Mouse (Mus musculus): ENCODE data around the gene Tmub1.

Tmub1 gene

DNA sequence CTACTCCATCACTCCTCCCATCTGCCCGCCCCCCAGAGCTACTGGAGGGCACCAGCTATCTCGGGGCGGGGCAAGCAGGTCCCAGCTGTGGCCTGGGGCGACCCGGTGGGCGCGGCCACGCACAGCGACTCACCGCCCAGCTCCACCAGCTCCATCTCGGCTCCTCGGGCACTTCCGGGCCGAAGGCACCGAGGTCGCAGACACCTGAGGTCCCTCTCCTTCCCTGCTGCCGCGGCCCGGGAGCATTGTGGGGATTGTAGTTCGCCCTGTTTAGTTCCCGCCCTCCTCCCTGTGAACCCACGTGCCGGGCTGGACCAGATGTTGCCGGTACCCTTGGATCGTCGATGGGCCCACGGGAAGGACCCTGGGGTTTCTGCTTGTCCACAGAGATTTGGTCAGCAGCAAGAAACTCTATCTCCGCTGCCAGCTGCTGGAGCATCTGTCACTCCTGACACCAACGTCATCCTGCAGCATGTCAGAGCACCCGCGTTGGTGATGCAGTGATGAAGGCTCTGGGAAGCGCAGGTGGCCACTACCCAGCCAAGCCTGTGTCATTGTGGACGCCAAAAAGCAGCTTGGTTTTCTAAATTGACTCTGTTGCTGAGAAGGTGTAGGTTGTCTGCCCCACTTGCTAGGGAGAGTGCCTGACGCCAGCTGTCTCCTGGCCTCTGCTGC lies at the start of gene Tmub1:
Gene Tmub1, minus strand, starts transcription at position 231 of the 675 bp plus-strand sequence.
- DNase-seq (ENCODE audit: low spot score): peak; percentile 85

DNA sequence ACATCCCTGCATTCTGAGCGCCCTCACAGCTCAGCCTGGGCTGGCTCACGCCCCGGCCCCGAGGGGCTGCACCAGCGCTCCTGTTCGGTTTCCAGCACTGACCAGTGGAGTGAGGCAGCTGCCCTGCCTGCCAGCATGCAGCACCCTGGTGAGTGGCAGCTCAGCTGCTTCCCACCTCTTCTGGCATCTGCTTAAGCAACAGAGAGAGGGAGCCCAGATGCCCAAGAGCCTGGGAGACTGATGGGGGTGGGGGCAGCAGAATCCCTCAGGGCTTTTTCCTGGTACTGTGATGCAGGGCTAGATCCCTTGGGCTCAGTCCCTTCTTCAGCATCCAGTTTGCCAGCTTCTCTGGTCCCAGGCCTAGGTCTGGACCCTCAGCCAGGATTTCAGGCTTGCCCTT lies 49.1 kb upstream of the Tmub1 start:
- DNase-seq (ENCODE audit: low spot score): no peak

DNA sequence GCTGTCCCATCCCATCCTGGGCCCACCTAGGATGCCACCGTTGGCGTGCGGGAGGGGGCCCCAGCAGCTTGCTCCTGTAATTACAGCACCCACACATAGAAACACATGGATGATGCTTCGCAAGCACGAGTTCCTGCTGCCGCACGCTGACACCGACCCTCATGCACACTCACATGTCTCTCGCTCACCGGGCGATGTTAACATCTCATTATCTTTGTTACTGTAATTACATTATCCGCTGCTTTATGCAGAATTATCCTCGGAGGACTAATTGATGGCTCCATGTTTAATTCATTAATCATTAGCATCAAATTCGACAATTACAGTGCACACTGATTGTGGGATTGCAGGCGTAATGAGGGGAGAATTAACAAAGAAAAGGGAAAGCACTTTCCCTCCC lies 47.4 kb upstream of the Tmub1 start:
- DNase-seq (ENCODE audit: low spot score): no peak

DNA sequence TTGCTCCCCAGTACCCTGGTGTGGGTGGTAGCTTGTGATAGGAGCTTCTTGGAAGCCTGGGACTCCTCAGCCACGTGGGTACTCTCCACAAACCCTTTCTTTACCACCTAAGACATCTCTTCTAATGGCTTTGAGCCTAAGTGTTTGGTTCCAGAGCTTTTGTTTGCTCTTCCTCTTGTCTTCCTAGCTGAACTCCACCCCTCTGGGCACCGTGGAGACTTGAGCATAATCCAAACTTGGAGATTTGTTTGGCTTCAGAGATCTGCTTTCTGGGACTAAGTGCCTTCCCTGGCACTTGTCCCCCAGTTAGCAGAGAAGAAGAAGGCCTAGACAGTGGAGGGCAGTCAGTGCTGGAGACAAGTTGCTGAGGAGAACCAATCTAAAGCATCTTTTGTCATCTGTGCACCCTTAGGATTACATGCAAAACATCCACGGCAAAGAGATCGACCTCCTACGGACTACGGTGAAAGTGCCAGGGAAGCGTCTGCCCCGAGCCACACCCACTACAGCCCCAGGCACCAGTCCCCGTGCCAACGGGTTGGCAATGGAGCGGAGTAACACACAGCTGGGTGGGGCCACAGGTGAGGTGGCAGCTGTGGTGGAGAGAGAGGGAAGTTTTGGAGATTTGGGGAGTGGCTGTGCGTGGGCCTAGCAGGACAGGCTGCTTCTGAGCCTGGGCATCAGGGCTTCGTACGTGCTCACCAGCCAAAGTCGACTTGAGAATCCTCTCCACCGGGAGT lies 45.1 kb upstream of the Tmub1 start:
- DNase-seq (ENCODE audit: low spot score): no peak

DNA sequence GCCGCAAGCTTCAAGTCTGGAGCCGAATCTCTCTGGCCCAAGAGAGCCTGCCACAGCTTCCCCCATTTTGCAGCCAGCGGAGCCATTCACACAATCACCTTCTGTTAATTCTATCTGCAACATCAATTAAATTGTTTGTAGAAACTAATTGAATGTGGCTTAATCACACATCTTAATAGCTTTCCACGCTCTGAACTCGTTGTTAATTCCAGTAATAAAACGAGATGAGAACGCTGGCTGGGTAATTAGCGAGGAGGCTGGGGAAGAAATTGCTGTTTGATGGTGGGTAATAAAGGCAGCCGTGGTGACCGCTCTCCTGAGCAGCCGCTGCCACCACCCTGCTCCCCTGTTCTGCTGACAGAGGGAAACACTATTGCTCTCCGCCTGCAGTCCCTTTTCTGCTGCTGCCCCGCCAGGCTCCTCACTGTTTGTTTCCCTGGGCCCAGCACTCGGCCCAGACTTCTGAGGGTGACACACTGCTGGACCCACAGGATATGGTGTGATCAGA lies 42.8 kb upstream of the Tmub1 start:
- no peak for DNase-seq (ENCODE audit: low spot score)

DNA sequence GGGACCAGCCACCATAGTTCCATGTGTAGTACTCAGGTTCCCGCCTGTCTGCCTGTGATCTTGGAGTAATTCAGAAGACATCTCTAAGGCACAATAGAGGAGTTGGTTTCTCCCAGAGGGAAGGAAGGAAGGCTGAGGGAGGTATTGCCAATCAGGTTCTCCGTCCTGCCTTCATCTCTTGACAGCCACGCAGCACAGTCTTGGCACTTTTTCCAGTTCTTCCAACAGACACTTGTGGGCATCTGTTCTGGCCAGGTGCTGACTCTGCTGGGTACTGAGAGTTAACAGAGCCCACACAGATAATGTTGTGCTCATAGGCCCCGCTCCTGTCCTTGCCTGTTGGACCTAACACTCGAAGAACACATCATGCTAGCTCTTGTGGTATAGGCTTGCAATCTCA lies 39.1 kb upstream of the Tmub1 start:
- no peak for DNase-seq (ENCODE audit: low spot score)

DNA sequence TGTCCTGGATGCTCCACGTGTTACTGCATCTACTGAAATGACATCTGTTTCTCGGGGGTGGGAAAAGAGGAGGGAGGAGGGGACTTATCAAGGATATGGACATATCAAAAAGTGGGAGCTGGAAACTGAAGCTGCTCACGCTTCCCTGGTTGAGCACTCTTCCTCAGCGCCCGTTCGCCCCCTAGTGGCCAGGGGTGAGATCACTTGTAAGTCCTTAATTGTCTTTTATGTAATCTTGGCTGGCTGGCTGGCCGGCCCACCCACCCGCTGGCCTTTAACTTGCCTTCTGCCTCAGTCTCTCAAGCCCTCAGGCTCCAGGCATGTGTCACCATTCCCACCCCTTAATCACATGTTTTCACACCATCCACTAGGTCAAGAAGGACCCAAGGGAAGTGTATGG lies 38.4 kb upstream of the Tmub1 start:
- DNase-seq (ENCODE audit: low spot score): peak; percentile 58

DNA sequence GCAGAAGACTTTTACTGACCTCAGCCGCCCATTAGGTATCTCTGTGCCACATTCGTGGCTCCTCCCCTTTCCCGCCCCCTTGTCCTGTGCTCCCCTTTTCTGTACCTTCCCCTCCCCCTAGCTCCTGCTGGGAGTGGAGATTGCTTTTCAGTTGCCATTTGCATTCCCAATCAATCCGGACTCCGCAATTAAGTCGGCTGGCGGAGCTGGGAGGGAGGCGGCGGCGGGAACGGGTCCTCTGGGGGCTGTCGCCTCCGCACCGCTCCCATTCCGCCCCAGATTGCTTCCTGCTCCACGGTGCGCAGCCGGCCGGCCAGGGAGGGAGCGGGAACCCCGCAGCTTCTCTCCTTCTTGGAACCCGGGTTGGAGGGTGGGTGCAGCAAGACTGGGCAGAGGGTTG lies 37.3 kb upstream of the Tmub1 start:
- no peak for DNase-seq (ENCODE audit: low spot score)

DNA sequence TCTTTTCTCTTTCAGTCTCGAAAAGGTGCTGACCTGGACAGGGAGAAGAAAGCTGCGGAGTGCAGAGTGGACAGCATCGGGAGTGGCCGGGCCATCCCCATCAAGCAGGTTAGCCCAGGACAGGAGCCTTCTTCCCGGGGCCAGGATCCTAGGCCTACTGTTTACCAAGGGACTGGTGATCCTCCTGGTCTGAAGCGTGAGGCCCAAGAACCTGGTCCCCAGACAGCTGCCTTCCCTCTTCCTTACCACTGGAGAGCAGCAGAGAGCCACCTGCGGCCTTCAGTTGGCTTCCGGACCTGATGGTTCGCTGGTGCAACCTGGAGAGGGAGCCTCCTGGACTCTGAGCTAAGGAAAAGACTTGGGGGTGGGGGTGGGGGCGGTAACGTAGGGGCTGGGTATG lies 35.7 kb upstream of the Tmub1 start:
- peak; percentile 26 for DNase-seq (ENCODE audit: low spot score)

DNA sequence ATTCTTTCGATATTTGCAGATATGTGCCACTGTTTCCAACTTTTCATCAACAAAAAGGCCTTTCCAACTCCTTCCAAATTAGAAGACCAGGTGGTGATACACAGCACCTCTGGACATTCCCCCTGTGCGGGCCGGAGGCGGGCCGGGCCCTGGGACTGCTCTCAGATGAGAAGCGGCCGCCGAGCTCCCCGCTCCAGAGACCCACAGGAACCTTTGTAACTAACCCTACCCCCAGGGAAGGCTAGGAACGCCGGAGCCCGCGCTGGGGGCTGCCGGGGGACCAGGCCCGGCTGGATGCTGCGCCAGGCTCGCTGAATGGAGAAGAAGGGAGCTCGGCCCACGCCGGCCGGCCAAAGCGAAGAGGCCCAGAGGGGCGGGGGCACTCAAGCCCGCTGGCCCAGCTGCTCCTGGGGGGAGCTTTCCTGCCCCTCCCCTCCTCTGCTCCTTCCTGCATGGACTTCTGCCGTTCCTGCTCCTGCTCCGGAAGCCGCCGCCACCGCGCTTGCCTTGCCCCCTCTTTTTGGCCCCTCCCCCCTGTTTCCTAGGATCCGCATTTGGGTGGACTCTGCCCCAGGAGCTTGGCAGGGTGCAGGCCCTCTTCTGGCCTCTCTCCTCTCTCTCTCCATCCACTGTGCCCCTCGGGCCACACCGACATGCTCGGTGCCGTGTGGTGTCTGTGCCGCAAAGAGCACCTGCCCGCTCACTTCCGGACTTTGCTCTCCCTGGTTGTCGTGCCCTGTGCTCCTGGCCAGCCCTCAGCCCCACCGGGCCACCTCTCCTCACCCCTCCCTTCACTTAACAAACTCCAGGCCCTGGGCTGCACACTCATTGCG lies 34.8 kb upstream of the Tmub1 start:
- DNase-seq (ENCODE audit: low spot score): no peak

DNA sequence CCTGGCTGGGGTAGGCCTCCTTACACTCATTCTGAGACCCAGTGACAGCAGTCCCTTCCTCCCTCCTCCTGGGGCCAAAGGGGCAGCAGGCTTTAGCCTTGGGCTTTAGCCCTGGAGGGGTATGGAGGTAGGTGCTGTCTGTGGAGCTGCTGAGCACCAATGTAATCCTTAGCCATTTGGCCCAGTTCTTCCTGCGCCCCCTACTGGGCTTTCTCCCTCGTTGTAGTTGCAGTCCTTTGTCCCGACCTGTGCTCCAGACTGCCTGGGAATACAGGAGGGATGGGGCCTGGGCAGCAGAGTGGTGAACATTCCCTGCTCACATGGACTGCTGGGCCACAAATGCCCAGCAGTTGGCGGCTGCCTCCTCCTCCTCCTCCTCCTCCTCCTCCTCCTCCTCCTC lies 34.0 kb upstream of the Tmub1 start:
- DNase-seq (ENCODE audit: low spot score): peak; percentile 12

DNA sequence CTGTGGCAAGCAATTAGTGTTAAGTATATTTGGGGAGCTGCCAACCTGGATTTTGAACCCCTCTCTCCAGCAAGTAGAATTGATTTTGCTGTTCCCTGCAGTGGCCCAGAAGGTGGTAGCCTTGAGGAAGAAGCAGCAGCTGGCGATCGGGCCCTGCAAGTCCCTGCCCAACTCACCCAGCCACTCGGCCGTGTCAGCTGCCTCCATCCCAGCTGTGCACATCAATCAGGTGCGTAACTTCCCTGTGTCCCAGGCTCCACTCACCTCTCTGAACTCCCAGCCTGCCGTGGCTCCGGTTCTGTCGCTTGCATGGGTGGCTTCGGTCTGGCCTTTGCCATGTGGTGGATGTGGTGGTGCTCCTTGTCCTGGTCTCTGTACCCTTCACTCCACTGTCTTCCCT lies 30.3 kb upstream of the Tmub1 start:
- no peak for DNase-seq (ENCODE audit: low spot score)

DNA sequence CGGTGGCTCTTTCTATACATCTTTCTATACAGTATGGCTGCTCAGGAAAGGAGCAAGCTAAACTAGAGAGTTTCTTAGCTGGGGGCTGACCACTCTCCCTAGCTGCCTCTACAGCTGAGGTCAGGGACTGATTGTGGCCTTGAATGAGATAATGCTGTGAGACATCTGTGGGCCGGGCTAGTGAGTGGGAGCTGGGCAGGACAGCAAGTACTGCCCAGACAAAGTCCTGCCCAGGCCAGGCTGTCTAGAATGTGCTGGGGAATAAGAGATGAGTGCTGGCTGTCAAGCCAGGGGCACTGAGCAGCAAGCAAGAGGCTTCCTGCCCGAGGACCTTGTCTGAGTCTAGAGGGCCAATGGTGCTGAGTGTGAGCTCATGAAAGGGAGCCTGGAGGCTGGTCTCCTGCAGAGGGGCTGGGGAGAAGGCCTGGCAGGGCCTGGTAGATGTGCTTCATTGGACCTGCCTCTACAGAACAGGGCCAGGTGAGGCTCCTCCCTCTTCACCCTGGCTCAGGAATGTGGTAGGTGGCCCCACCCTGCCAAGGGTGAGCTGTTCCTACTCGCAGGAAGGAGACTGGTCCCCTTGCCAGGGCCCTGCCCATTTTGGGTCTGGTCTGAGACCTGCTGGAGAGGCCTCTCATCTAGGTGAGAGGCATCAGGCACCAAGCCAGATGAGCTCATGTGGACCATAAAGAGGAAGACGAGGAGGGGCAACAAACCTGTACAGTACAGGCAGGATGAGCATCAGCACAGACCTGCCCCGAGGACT lies 28.0 kb upstream of the Tmub1 start:
- DNase-seq (ENCODE audit: low spot score): no peak

DNA sequence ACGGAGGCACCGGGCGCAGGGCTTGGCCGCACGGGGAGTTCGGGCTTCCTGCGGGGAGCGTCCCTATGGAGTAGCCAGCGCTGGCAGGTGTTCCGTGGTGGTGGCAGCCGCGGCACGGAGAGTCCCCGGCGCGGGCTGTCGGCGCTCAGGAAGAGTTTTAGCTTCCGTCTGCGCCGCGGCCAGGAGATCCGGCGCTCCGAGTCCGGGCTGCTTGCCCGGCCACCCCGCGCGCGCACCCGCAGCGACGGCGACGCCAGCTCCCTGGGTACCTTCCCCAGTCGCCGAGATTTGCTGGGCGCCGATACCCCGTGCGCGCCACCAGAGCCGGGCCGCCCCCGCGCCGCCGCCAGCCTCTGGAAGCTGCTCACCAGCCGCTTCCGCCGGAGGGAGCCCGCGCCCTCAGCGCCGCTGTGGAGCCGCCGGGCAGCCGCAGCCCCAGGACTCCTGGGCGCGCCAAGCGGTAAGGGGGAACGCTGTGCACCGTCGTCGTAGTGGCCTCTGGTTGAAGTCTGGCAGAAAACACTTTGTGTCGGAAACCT lies 27.1 kb upstream of the Tmub1 start:
- DNase-seq (ENCODE audit: low spot score): peak; percentile 42

DNA sequence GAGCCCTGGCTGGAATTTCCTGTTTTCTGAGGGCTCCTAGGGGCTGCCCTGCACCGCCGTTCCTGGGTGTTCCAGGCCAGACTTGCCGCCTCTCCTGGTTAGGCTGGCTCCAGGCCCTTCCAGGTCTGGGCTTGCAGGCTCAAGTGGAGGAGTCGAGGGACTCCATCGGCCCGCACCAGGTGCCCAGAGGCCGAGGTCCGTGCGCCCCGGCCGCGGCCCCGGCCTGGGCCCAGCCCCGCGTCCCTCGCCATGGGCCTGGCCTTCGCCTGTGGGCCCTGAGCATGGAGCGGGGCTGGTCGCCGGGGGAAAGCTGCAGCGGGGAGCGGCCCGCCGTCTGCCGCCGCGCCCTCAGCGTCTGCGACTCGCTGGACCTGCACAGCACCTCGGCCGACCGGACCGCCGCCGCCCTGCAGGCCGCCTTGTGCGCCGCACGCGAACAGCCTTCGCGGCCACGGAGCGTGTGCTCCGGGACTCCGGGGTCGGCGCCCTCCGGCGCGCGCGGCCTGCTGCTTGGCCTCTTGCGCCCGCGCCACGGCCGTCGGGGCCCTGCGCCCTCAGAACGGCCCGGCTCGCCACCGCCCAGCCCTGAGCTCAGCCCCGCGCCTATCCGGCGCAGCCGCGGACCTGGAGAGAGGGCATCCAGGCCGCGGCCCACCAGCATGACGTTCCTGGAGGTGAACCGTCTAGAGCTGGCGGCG lies 26.5 kb upstream of the Tmub1 start:
- no peak for DNase-seq (ENCODE audit: low spot score)

DNA sequence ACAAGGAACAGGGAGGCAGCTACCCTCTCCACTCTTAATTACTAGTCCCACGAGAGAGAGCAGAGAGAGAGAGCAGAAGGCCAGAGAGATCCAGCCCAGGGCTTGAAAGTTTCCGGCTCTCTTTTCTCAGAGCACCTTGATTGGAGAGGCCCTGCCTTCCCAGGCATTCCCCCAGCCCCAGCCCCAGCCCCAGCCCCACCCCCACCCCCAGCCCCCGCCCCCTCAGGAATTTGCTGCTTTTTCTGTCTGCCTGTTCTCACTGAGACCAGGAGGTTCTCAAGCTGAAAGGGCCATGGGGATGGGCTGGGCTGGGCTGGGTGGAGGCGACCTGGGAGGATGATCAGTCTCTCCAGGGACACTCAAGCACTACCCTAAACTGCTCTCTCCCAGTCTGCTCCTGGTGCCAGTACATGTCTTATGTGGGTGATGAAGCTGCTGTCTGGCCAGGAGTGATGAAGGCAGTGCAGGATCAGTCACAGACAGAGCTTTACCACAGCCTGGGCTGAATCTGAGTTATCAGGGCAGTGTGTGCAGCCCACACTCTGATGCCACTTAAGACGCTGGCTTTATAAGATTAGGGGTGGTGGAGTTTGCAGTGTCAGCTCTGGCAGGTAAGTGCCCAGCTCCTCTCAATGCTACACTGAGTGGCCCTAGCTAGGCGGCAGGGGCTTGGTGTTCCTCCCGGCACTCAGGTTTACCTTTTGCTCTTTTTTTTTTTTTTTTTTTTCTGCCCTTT lies 25.4 kb upstream of the Tmub1 start:
- DNase-seq (ENCODE audit: low spot score): no peak

DNA sequence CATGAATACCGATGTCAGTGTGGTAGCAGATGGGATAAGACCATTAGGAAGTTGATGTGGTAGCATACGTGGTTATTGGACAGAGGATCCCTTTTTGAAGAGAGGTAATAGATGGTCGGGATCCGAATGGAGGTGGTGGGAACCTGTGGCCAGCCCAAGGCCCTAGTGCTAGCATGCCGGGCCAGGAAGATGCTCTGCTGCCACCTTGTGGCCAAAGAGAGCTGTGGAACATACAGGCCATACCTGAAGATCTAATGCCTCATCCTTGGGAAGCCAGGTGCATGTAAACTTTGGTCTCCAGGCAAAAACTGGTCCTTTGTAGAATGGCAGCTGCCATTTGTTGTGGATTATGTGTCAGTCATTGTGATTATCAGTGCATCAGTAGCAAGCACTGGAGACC lies 22.9 kb upstream of the Tmub1 start:
- DNase-seq (ENCODE audit: low spot score): peak; percentile 68

DNA sequence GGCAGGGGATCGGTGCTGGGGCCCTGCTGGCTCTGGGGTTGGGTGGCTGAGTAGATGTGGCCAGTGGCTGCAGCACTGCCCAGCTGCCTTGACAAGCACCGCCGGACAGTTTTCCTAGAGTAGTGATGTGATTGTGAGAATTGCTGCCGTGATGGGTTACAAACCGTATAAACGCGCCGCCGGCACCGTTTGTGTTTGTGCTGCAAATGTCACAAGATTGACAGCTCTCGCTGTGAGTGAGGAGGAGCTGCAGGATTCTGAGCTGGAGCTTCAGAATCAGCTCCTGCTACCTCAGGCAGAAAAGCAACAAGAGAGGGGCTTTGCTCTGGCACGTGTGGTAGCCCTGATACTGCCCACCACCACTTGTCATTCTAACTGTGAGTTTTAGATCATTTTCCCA lies 19.1 kb upstream of the Tmub1 start:
- DNase-seq (ENCODE audit: low spot score): no peak

DNA sequence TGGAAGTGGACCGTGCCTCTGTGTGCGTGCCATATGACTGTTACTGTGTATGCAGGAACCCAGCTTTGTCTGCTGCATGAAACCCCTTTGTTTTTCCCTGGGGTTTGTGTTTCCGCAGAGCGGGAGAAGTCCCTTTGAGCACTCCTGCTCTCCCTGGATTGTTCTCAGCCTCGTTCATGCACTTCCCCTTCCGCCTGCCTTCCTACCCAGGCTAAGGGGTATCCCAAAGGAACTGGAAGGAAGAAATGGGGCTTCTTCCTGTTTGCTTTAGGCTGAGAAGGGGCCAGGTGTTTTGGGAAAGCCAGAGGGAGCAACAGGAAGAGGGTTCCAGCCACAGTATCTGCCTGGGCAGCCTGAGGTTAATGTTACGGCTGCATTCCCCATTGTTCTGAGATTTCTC lies 8.0 kb upstream of the Tmub1 start:
- DNase-seq (ENCODE audit: low spot score): no peak

DNA sequence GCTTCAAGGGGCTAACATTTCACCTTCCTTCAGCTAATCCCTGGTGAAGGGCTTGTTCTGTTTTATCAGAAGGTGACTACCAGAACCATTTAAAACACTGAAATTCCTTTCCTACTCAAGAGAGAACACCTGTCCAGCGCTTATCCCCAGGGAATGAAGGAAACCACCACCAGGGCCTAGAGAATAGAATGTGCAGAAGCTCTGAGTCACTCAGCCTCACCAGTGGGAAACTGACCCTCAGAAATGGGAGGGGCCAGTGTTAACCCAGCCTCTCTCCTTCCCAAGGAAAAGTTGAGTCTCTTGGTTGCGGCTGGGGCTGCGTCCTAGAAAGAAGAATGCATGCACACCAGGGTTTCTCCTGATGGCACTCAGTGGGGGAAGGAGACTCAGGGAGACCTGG lies 7.4 kb upstream of the Tmub1 start:
- DNase-seq (ENCODE audit: low spot score): no peak

DNA sequence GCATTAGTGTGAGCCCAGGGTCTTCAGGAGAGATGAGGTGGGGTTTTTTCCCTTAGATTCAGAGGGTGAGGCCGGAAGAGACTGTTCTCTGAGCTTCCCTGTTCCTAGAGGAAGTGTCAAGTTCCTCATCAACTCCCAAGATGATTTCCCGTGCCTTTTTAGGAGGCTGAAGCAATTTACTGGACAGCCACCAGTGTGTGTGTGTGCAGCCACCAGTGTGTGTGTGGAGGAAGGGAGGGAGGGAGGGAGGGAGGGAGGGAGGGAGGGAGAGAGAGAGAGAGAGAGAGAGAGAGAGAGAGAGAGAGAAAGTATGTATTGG lies 6.3 kb upstream of the Tmub1 start:
- no peak for DNase-seq (ENCODE audit: low spot score)

All from T-cell, adult 2 months (primary cell).